Mouse (Mus musculus): ENCODE data around the gene Clstn3. TPM values are rescaled to one million over a fixed set of nuclear protein-coding genes. Genes with fewer than 3 reads are reported as not detected.
"Not testable (repeated sequence)": the region's sequence is repeated elsewhere in the genome, so short reads cannot be mapped to it uniquely, and the experiment has no call there.

Gene Clstn3
- polyA plus RNA-seq, 1 experiment from 2014 or later = 5.9 TPM

- peak within 1 kb of the TSS; percentile 67 for H3K27ac ChIP-seq
- no peak within 1 kb of the TSS for H3K4me3 ChIP-seq (replicated peaks)
- H3K36me3 ChIP-seq = no peaks in the 10 kb centered on the region
- H3K9me3 ChIP-seq (replicated peaks) = no peaks in the 10 kb centered on the region
- no peak within 1 kb of the TSS for H3K9ac ChIP-seq
- H3K4me1 ChIP-seq = 0 out of 2 replicates have a peak, but pooled peaks cover 10% of the 10 kb centered on the region
- WGBS = 30% methylated on average over 4 of the region's 4 CpGs
- H3K4me2 ChIP-seq = no peak within 1 kb of the TSS
- no peaks in the 10 kb centered on the region for H3K27me3 ChIP-seq
- peak; percentile 94 for ATAC-seq (replicated peaks; ENCODE audit: low FRiP score)
Measured at GRCm38 (mm10) chr6:124492842-124493561, 28.4 kb upstream of the Clstn3 start, which contains the start of gene C1rl. C1rl (plus strand) TSS chr6:124493113.

DNA sequence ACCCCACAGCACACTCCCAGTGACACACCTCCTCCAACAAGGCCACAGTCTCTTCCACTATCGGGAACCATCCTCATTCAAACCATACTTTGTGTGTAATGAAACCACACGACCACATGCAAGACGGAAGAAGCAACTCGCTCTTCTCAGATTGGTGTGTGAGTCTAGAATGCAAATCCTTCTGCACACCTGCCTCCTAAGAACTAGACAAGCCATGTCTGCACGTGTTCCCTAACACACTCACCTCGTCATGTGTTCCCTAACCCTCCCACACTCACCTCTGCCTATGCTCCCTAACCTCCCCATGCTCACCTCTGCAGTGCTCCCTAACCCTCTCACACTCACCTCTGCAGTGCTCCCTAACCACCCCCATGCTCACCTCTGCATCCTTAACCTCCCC, 26.8 kb upstream of the Clstn3 start:
- Histone ChIP-seq H3K4me3 (replicated peaks) (no peak overlapping the region), H3K27ac (no peak overlapping the region), H3K27me3 (no peaks in the 10 kb centered on the region), H3K4me2 (no peak overlapping the region), H3K36me3 (no peaks in the 10 kb centered on the region), H3K9ac (no peak overlapping the region), H3K9me3 (replicated peaks) (no peaks in the 10 kb centered on the region), H3K4me1 (0 out of 2 replicates have a peak, but pooled peaks cover 10% of the 10 kb centered on the region)
- no peak for ATAC-seq (replicated peaks; ENCODE audit: low FRiP score)
- 75% methylated on average over 6 of the region's 6 CpGs for WGBS

DNA sequence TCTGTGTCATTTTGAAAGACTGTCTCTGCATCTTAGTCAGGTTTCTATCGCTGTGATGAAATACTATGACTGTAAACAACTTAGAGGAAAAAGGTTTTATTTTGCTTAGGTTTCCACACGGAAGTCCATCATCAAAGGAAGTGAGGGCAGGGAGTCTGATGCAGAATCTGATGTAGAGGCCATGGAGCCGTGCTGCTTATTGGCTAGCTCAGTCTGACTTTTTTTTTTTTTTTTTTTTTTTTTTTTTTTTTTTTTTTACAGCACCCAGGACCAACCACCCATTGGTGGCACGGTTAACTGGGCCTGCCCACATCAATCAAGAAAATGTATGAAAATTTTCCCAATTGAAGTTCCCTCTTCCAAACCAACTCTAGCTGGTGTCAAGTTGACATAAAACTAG, 24.4 kb upstream of the Clstn3 start:
- H3K9me3 ChIP-seq (replicated peaks) = no peaks in the 10 kb centered on the region
- H3K4me3 ChIP-seq (replicated peaks) = no peak overlapping the region
- no peak overlapping the region for H3K4me2 ChIP-seq
- 82% methylated on average over 4 of the region's 4 CpGs for WGBS
- no peak overlapping the region for H3K9ac ChIP-seq
- no peak for ATAC-seq (replicated peaks; ENCODE audit: low FRiP score)
- H3K4me1 ChIP-seq = 0 out of 2 replicates have a peak, but pooled peaks cover 7% of the 10 kb centered on the region
- H3K36me3 ChIP-seq = no peaks in the 10 kb centered on the region
- no peaks in the 10 kb centered on the region for H3K27me3 ChIP-seq
- H3K27ac ChIP-seq = no peak overlapping the region

- no peak overlapping the region for H3K9ac ChIP-seq
- no peak overlapping the region for H3K4me2 ChIP-seq
- no peak overlapping the region for H3K4me3 ChIP-seq (replicated peaks)
- 59% methylated on average over 2 of the region's 2 CpGs for WGBS
- ATAC-seq (replicated peaks; ENCODE audit: low FRiP score) = no peak
- no peaks in the 10 kb centered on the region for H3K4me1 ChIP-seq
- no peaks in the 10 kb centered on the region for H3K36me3 ChIP-seq
- no peaks in the 10 kb centered on the region for H3K9me3 ChIP-seq (replicated peaks)
- no peak overlapping the region for H3K27ac ChIP-seq
- no peaks in the 10 kb centered on the region for H3K27me3 ChIP-seq
Measured at GRCm38 (mm10) chr6:124487509-124487908, 22.9 kb upstream of the Clstn3 start.

- WGBS = 36% methylated on average over 21 of the region's 21 CpGs
- Histone ChIP-seq H3K36me3 (no peaks in the 10 kb centered on the region), H3K27me3 (no peaks in the 10 kb centered on the region), H3K27ac (peak overlapping the region; percentile 28; the same call in 1 of the 2 replicates), H3K9me3 (replicated peaks) (no peaks in the 10 kb centered on the region), H3K4me1 (no peaks in the 10 kb centered on the region), H3K4me2 (peak overlapping the region; percentile 42), H3K9ac (no peak overlapping the region), H3K4me3 (replicated peaks) (peak overlapping the region; percentile 14)
- ATAC-seq (replicated peaks; ENCODE audit: low FRiP score) = peak; percentile 80
Measured at GRCm38 (mm10) chr6:124485414-124486144, 21.0 kb upstream of the Clstn3 start.

DNA sequence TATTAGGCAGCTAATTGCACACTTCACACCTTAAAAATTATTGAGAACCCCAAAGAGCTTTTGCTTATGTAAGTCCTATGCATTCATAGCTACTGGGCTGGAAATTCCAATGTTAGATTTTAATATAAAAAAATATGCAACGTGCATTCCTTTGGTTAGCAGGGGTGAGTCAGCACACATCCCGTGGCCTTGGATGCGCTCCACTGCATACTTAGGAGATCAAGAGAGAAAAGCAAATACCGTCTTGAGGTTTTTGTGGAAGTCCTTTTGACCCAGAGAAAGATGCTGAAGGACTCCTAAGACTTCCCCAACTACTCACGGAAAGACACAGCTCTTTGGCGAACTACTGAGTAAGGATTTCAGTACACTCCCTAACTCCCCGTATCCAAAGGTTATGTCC, 20.3 kb upstream of the Clstn3 start:
- H3K36me3 ChIP-seq = no peaks in the 10 kb centered on the region
- H3K9me3 ChIP-seq (replicated peaks) = no peaks in the 10 kb centered on the region
- no peak overlapping the region for H3K4me3 ChIP-seq (replicated peaks)
- H3K4me2 ChIP-seq = peak overlapping the region; percentile 42
- 0 out of 2 replicates have a peak, but pooled peaks have one; percentile 16 for ATAC-seq (replicated peaks; ENCODE audit: low FRiP score)
- peak overlapping the region; percentile 28; the same call in 1 of the 2 replicates for H3K27ac ChIP-seq
- 65% methylated on average over 7 of the region's 7 CpGs for WGBS
- H3K4me1 ChIP-seq = no peaks in the 10 kb centered on the region
- no peak overlapping the region for H3K9ac ChIP-seq
- no peaks in the 10 kb centered on the region for H3K27me3 ChIP-seq

DNA sequence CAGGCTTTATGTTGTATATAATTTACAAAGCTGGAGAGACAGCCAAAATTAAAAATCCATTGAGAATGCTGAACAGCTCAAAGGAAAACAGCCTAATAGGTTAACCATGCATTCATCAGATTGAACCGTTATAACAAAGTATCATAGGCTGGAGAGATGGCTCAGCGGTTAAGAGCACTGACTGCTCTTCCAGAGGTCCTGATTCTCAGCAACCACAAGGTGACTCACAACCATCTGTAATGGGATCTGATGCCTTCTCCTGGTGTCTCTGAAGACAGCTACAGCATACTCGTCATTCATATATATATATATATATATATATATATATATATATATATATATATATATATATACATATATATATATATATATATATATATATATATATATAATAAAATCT, 19.2 kb upstream of the Clstn3 start:
- H3K36me3 ChIP-seq; H3K27me3 ChIP-seq; H3K4me2 ChIP-seq; H3K9ac ChIP-seq; H3K4me1 ChIP-seq; ATAC-seq (replicated peaks; ENCODE audit: low FRiP score); H3K27ac ChIP-seq; H3K4me3 ChIP-seq (replicated peaks); H3K9me3 ChIP-seq (replicated peaks): not testable (repeated sequence)
- WGBS = 87% methylated on average over 3 of the region's 3 CpGs

DNA sequence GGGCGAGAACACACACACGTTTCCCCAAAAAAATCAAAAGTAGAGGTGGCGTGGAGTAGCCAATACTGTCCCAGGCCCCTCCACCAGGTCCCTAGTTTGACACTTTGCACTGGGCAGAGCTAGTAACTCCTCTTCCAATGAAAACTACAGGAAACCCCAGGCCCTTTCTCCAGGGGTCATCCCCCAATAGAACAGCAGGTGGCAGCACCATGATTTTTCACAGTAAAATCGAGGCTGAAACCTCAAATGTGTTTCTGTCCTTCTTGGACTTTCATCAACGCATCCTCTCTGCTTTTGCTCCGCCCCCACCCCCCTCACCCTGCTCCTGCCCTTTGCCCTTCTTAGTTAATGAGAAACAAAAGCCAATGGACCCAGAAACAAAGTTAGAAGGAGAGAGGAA, 17.0 kb upstream of the Clstn3 start:
- 0 out of 2 replicates have a peak overlapping the region, but pooled peaks have one; percentile 17 for H3K4me2 ChIP-seq
- peak; percentile 61 for ATAC-seq (replicated peaks; ENCODE audit: low FRiP score)
- no peaks in the 10 kb centered on the region for H3K27me3 ChIP-seq
- H3K4me1 ChIP-seq = peaks cover 15% of the 10 kb centered on the region
- H3K9ac ChIP-seq = no peak overlapping the region
- no peak overlapping the region for H3K27ac ChIP-seq
- H3K9me3 ChIP-seq (replicated peaks) = no peaks in the 10 kb centered on the region
- no peak overlapping the region for H3K4me3 ChIP-seq (replicated peaks)
- no peaks in the 10 kb centered on the region for H3K36me3 ChIP-seq
- WGBS = 27% methylated on average over 6 of the region's 6 CpGs

- Histone ChIP-seq H3K9me3 (replicated peaks) (no peaks in the 10 kb centered on the region), H3K27me3 (no peaks in the 10 kb centered on the region), H3K9ac (no peak overlapping the region), H3K4me2 (no peak overlapping the region), H3K27ac (no peak overlapping the region), H3K4me1 (peaks cover 15% of the 10 kb centered on the region), H3K36me3 (no peaks in the 10 kb centered on the region), H3K4me3 (replicated peaks) (no peak overlapping the region)
- 58% methylated on average over 4 of the region's 4 CpGs for WGBS
- ATAC-seq (replicated peaks; ENCODE audit: low FRiP score) = no peak
Measured at GRCm38 (mm10) chr6:124480295-124480694, 15.7 kb upstream of the Clstn3 start.

GRCm38 (mm10) chr6:124479573-124479930, 15.0 kb upstream of the Clstn3 start:
- no peaks in the 10 kb centered on the region for H3K36me3 ChIP-seq
- H3K9me3 ChIP-seq (replicated peaks) = no peaks in the 10 kb centered on the region
- no peaks in the 10 kb centered on the region for H3K27me3 ChIP-seq
- H3K4me2 ChIP-seq = no peak overlapping the region
- no peak overlapping the region for H3K4me3 ChIP-seq (replicated peaks)
- ATAC-seq (replicated peaks; ENCODE audit: low FRiP score) = no peak
- H3K4me1 ChIP-seq = peaks cover 15% of the 10 kb centered on the region
- 87% methylated on average over 3 of the region's 3 CpGs for WGBS
- no peak overlapping the region for H3K9ac ChIP-seq
- H3K27ac ChIP-seq = no peak overlapping the region

DNA sequence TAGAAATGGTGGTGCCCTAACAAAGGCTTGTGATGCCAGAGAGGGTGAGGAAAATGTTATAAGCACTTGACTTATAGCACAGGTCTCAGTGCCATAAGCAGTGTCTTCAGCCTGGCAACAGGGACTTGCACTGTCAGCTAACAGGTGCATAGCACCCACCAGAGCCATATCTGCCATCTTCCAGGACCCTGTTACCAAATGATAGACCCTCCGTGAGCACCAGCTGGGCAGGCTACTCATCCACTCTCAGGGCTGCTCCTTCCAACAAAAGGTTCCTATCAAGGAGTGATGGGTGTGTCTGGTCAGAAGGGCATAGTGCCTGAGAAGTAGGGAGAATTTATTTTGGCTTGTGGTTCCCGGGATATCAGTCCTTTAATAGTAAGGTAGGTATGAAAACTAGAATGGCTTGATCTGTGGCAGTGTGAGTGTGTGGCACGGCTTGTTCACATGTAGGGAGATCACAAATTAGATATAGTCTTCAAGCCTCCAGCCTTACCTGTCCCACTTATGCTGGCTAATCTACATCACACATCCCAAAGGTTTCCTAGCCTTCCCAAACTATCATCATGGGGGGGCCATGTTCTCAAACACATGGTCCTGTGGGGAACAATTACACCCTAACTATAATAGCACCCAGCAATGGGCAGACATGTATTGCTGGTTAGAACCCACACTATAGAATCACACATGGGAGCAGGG, 14.4 kb upstream of the Clstn3 start:
- H3K9ac ChIP-seq = no peak overlapping the region
- no peak overlapping the region for H3K4me3 ChIP-seq (replicated peaks)
- peaks cover 15% of the 10 kb centered on the region for H3K4me1 ChIP-seq
- H3K9me3 ChIP-seq (replicated peaks) = no peaks in the 10 kb centered on the region
- H3K27me3 ChIP-seq = no peaks in the 10 kb centered on the region
- H3K4me2 ChIP-seq = no peak overlapping the region
- no peak overlapping the region for H3K27ac ChIP-seq
- no peak for ATAC-seq (replicated peaks; ENCODE audit: low FRiP score)
- H3K36me3 ChIP-seq = no peaks in the 10 kb centered on the region
- 83% methylated on average over 3 of the region's 3 CpGs for WGBS

Data from kidney, embryonic 15.5 days (tissue).